Mouse (Mus musculus): ENCODE results near the gene Vav3.

DNA sequence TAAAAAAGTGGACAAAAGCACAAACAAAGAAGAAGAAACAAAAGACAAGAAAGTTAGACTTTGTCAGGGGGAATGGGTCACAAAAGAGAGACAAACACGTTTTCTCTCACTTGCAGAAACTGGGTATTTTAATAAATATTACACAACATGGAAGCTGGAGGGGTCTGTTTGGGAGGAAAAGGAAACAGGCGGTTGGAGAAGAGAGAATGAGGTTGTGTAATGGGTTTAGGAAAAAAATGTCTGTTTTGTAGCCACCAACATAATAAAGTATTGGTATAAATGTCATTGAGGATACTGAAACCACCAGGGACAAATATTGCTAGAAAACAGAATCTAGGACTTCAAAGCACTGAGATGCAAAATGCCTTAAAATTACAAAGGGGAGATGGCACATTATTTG lies 38.4 kb upstream of the Vav3 start:
- TF ChIP-seq POLR2A (IDR thresholded peaks at IDR 0.05; ENCODE audit: low read depth, low read length) (no peak), CTCF (IDR thresholded peaks at IDR 0.05; ENCODE audit: extremely low read depth, insufficient read depth, insufficient read length, insufficient replicate concordance) (no peak)
